Mouse (Mus musculus) testis, adult 2 months (tissue): Measurements from ENCODE around the gene Usp28.

Experiments used
- CTCF ChIP-seq: fragments of 200-500 bp; IDR thresholded peaks from 2 replicates; pipeline ENCODE4 v1.5.1; 2012; ENCODE audit warnings: low read depth, mild to moderate bottlenecking, inconsistent platforms, low read length, moderate library complexity; ENCODE audit not compliant: control insufficient read depth, insufficient read depth, insufficient replicate concordance
- POLR2A ChIP-seq: fragments of 200-500 bp; IDR thresholded peaks from 2 replicates; pipeline ENCODE4 v1.6.1; 2012; ENCODE audit warnings: low read depth, mild to moderate bottlenecking, inconsistent platforms, low read length, moderate library complexity; ENCODE audit not compliant: control insufficient read depth

DNA sequence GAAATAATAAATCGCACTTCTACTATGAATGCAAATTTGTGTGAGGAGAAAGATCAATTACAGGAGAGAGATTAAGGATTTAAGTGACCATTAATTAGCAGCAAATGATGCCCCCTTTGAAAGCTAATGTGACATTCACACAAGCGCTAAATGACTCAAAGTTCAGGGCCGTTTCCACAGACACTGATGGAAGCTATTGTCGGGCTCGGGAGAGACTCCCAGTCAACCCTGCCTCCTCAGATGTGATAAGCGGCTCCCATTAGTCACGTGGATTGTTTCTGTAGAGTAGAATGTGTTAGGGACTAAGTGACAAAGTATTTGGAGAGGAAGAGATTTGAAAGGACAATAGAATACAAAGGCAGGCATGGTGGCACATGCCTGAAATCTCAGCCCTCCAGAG, 23.0 kb upstream of the Usp28 start:
- no peak for TF ChIP-seq POLR2A
- no peak for TF ChIP-seq CTCF
